Comparison of ENCODE assay signal across 8 mouse cellular contexts in the genomic region with DNA sequence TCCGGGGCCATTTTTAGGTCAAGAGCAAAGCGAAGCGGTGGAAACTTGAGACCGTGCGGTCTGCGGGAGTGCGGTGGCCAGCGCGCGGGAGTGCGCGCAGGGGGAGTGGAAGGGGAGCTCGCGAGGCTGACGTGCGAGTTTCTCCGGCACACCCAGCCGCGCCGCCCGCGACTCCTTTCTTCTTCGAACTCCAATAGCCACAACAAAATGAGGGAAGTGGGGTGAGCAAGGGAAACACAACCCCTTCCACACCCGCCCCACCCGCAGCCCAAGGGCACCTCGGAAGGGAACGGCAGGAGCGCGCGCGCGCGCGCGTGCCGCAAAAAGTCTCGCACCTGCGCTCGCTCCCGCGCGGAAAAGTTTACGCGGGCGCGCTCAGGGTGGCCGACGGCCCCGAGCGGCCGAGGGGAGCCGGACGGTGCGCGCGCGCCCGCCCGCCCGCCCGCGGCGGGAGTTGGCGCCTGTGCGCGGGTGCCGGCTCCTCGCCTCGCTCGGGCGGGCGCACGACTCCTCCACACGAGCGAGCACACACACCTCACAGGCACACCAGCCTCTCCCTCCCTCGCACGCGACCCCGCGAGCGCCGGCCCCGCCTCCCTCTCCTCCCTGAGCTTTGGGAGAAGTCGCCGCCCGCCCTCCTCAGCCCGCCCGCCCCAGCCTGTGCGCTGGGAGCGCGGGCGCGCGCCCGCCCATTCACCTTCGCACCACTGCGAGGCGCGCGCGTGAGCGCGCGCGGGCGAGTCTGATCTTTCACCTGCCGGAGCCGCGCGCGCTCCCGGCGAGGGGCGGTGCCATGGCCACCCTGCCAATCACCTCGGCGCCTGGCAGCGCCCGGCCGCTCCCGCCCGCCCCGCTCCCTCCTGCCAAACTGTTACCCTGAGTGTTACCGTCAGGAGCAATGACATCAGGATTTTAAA.
DNase-seq lines count a peak whose midpoint lies in the region; ATAC-seq and TF ChIP-seq lines count a peak whose summit lies in the region.

No protein-coding gene starts in this region.

- peak overlapping the region; percentile 56 for H3K4me3 ChIP-seq in erythroblast, embryonic 14.5 days (replicated peaks)
- peak overlapping the region; percentile 81 for H3K4me3 ChIP-seq in heart, adult 2 months
- H3K4me3 ChIP-seq in liver, embryonic 15.5 days (replicated peaks) = peak overlapping the region; percentile 64
- H3K4me3 ChIP-seq in neural tube, embryonic 11.5 days (ENCODE audit: low read depth, low read length) = peak overlapping the region; percentile 52
- H3K4me3 ChIP-seq in stomach, postnatal 0 days (ENCODE audit: low read depth, low read length) = peak overlapping the region; percentile 83

- H3K9me3 ChIP-seq in erythroblast, embryonic 14.5 days (ENCODE audit: control insufficient read depth, low read length) = no peaks in the 10 kb centered on the region
- no peaks in the 10 kb centered on the region for H3K9me3 ChIP-seq in liver, embryonic 15.5 days (replicated peaks)
- no peaks in the 10 kb centered on the region for H3K9me3 ChIP-seq in neural tube, embryonic 11.5 days (ENCODE audit: control insufficient read depth, low read length)
- H3K9me3 ChIP-seq in stomach, postnatal 0 days (ENCODE audit: control insufficient read depth, low read length) = no peaks in the 10 kb centered on the region

- H3K9ac ChIP-seq in heart, adult 2 months (ENCODE audit: low read depth, low read length) = peak overlapping the region; percentile 94
- no peak overlapping the region for H3K9ac ChIP-seq in liver, embryonic 15.5 days
- H3K9ac ChIP-seq in neural tube, embryonic 11.5 days (ENCODE audit: low read length) = peak overlapping the region; percentile 35
- H3K9ac ChIP-seq in stomach, postnatal 0 days (ENCODE audit: low read length) = peak overlapping the region; percentile 82

- no peaks in the 10 kb centered on the region for H3K36me3 ChIP-seq in erythroblast, embryonic 14.5 days (ENCODE audit: control insufficient read depth)
- peaks cover 5% of the 10 kb centered on the region; the same call in 1 of the 2 replicates for H3K36me3 ChIP-seq in heart, adult 2 months (ENCODE audit: control insufficient read depth, insufficient read depth, low read length)
- H3K36me3 ChIP-seq in liver, embryonic 15.5 days (replicated peaks) = no peaks in the 10 kb centered on the region
- H3K36me3 ChIP-seq in neural tube, embryonic 11.5 days (ENCODE audit: control insufficient read depth, insufficient read depth, low read length) = no peaks in the 10 kb centered on the region
- no peaks in the 10 kb centered on the region for H3K36me3 ChIP-seq in stomach, postnatal 0 days (ENCODE audit: control insufficient read depth, insufficient read depth, low read length)

- ATAC-seq in erythroblast, adult 5-6 weeks (replicated peaks; ENCODE audit: low FRiP score, poor library complexity, severe bottlenecking) = no peak
- ATAC-seq in liver, embryonic 15.5 days (ENCODE audit: insufficient read depth) = peak; percentile 76
- ATAC-seq in neural tube, embryonic 11.5 days (ENCODE audit: insufficient read depth, low FRiP score, low TSS enrichment) = peak; percentile 74
- peak; percentile 86 for ATAC-seq in stomach, postnatal 0 days (ENCODE audit: low FRiP score, low TSS enrichment)

- peak overlapping the region; percentile 90 for H3K27ac ChIP-seq in heart, adult 2 months
- H3K27ac ChIP-seq in liver, embryonic 15.5 days (replicated peaks) = no peak overlapping the region
- no peak overlapping the region for H3K27ac ChIP-seq in neural tube, embryonic 11.5 days (ENCODE audit: low read depth, low read length)
- peak overlapping the region; percentile 93 for H3K27ac ChIP-seq in stomach, postnatal 0 days (replicated peaks)

- H3K4me1 ChIP-seq in erythroblast, embryonic 14.5 days (ENCODE audit: control insufficient read depth) = peaks cover 12% of the 10 kb centered on the region
- peaks cover 17% of the 10 kb centered on the region for H3K4me1 ChIP-seq in heart, adult 2 months (ENCODE audit: control insufficient read depth, insufficient read depth, low read length)
- peaks cover 21% of the 10 kb centered on the region for H3K4me1 ChIP-seq in liver, embryonic 15.5 days (replicated peaks)
- H3K4me1 ChIP-seq in neural tube, embryonic 11.5 days (ENCODE audit: control insufficient read depth, insufficient read depth, low read length) = peaks cover 4% of the 10 kb centered on the region; the same call in 1 of the 2 replicates
- H3K4me1 ChIP-seq in stomach, postnatal 0 days (replicated peaks; ENCODE audit: control insufficient read depth, insufficient read depth) = peaks cover 10% of the 10 kb centered on the region

- no peak for TF ChIP-seq POLR2A in heart, adult 2 months (IDR thresholded peaks at IDR 0.05; ENCODE audit: insufficient read depth, low read depth, low read length)

- peak; percentile 89 for DNase-seq in embryo, embryonic 10 days (ENCODE audit: low spot score)
- peak; percentile 83 to 90 for DNase-seq in heart, adult 2 months
- DNase-seq in kidney, adult 18-20 months = peak; percentile 88
- peak; percentile 87 for DNase-seq in neural tube, embryonic 11.5 days (ENCODE audit: low spot score)
- peak; percentile 97 for DNase-seq in stomach, postnatal 0 days (ENCODE audit: low spot score)

- H3K27me3 ChIP-seq in erythroblast, embryonic 14.5 days (ENCODE audit: control insufficient read depth) = peaks cover 58% of the 10 kb centered on the region
- no peaks in the 10 kb centered on the region for H3K27me3 ChIP-seq in heart, adult 2 months (ENCODE audit: control insufficient read depth, insufficient read depth, low read length)
- H3K27me3 ChIP-seq in liver, embryonic 15.5 days = peaks cover 82% of the 10 kb centered on the region
- H3K27me3 ChIP-seq in neural tube, embryonic 11.5 days (ENCODE audit: control insufficient read depth, insufficient read depth, low read length) = peaks cover 85% of the 10 kb centered on the region
- no peaks in the 10 kb centered on the region for H3K27me3 ChIP-seq in stomach, postnatal 0 days (ENCODE audit: control insufficient read depth, insufficient read depth, low read length)

- no peak for TF ChIP-seq CTCF in heart, adult 2 months (IDR thresholded peaks at IDR 0.05)
- TF ChIP-seq CTCF in stomach, postnatal 0 days (IDR thresholded peaks at IDR 0.05; ENCODE audit: low read depth) = no peak

- intact Hi-C loops in heart, adult 2 months (cut with DNase I) = loop anchor here (5.0 kb wide), 1 partner anchor 158 kb away; no protein-coding TSS in a partner anchor

- H3K79me2 ChIP-seq in heart, adult 2 months (replicated peaks; ENCODE audit: control insufficient read depth, insufficient read depth, low read length) = peaks cover 7% of the 10 kb centered on the region; the same call in 1 of the 2 replicates

- TF ChIP-seq EP300 in heart, adult 2 months (IDR thresholded peaks at IDR 0.05; ENCODE audit: insufficient read depth, low read depth, low read length) = no peak
- TF ChIP-seq EP300 in stomach, postnatal 0 days (optimal IDR thresholded peaks at IDR 0.05) = no peak

- peak overlapping the region; percentile 89 for H3K4me2 ChIP-seq in liver, embryonic 15.5 days
- peak overlapping the region; percentile 96 for H3K4me2 ChIP-seq in neural tube, embryonic 11.5 days (ENCODE audit: low read depth)
- peak overlapping the region; percentile 89 for H3K4me2 ChIP-seq in stomach, postnatal 0 days (replicated peaks; ENCODE audit: low read depth)

- WGBS in heart, adult 2 months = 1% methylated on average over 116 of the region's 123 CpGs
- WGBS in liver, embryonic 15.5 days (ENCODE audit: insufficient replicate concordance) = under 1% methylated on average over 110 of the region's 123 CpGs
- WGBS in neural tube, embryonic 11.5 days = under 1% methylated on average over 95 of the region's 123 CpGs
- under 1% methylated on average over 59 of the region's 123 CpGs for WGBS in stomach, postnatal 0 days

Comparison
In these comparisons a context has a peak if more than half of its experiments do, and no peak if none do; other contexts are left out.
1. H3K27ac ChIP-seq: peak in heart, adult 2 months (single experiment) and stomach, postnatal 0 days (single experiment); none in liver, embryonic 15.5 days (single experiment) and neural tube, embryonic 11.5 days (single experiment).
2. Peak in every context shown above with its lines, with median percentiles within 50 percentile points of each other: H3K4me3 ChIP-seq, DNase-seq and H3K4me2 ChIP-seq.